Comparison of ENCODE assay signal across 16 mouse cellular contexts in genomic region chr2:72116698-72117097, GRCm38 (mm10).
DNase-seq lines count a peak whose midpoint lies in the region; ATAC-seq lines count a peak whose summit lies in the region.
"Had no signal": no experiment of that assay in that cellular context is flagged by ENCODE, and none has a peak within 500 bp of the region (broad histone marks: within the 10 kb centered on the region; RNA-seq: fewer than 3 reads in every experiment).

No protein-coding gene starts in this region.

- H3K4me2 ChIP-seq in heart, embryonic 11.5 days = no peak overlapping the region
- no peak overlapping the region for H3K4me2 ChIP-seq in kidney, embryonic 16.5 days (replicated peaks; ENCODE audit: low read depth, low read length)
- H3K4me2 ChIP-seq: embryonic facial prominence, embryonic 12.5 days; neural tube, embryonic 12.5 days had no signal

- no peaks in the 10 kb centered on the region for H3K36me3 ChIP-seq in heart, embryonic 11.5 days (ENCODE audit: control insufficient read depth, insufficient read depth, low read length)
- no peaks in the 10 kb centered on the region for H3K36me3 ChIP-seq in kidney, embryonic 16.5 days (ENCODE audit: insufficient read depth, low read length)
- H3K36me3 ChIP-seq: embryonic facial prominence, embryonic 12.5 days; neural tube, embryonic 12.5 days had no signal

- no peaks in the 10 kb centered on the region for H3K27me3 ChIP-seq in heart, embryonic 11.5 days (ENCODE audit: control insufficient read depth, insufficient read depth, low read length)
- no peaks in the 10 kb centered on the region for H3K27me3 ChIP-seq in kidney, embryonic 16.5 days (ENCODE audit: insufficient read depth, low read length)
- H3K27me3 ChIP-seq: embryonic facial prominence, embryonic 12.5 days; neural tube, embryonic 12.5 days had no signal

- no peaks in the 10 kb centered on the region for H3K9me3 ChIP-seq in heart, embryonic 11.5 days (replicated peaks; ENCODE audit: control insufficient read depth, low read length)
- no peaks in the 10 kb centered on the region for H3K9me3 ChIP-seq in kidney, embryonic 16.5 days (ENCODE audit: low read length)
- H3K9me3 ChIP-seq: embryonic facial prominence, embryonic 12.5 days; neural tube, embryonic 12.5 days had no signal

- H3K27ac ChIP-seq in heart, embryonic 11.5 days (ENCODE audit: low read depth, low read length) = peak overlapping the region; percentile 71; the same call in 1 of the 2 replicates
- peak overlapping the region; percentile 83 for H3K27ac ChIP-seq in kidney, embryonic 16.5 days (ENCODE audit: low read length)
- H3K27ac ChIP-seq: embryonic facial prominence, embryonic 12.5 days; neural tube, embryonic 12.5 days; stomach, postnatal 0 days had no signal

- H3K4me3 ChIP-seq in heart, embryonic 11.5 days (ENCODE audit: low read depth, low read length) = no peak overlapping the region
- no peak overlapping the region for H3K4me3 ChIP-seq in kidney, embryonic 16.5 days (ENCODE audit: low read length)
- H3K4me3 ChIP-seq: embryonic facial prominence, embryonic 12.5 days; neural tube, embryonic 12.5 days had no signal

- H3K9ac ChIP-seq in heart, embryonic 11.5 days (ENCODE audit: low read depth, low read length) = no peak overlapping the region
- 0 out of 2 replicates have a peak overlapping the region, but pooled peaks have one; percentile 16 for H3K9ac ChIP-seq in kidney, embryonic 16.5 days (replicated peaks; ENCODE audit: low read length)
- H3K9ac ChIP-seq: embryonic facial prominence, embryonic 12.5 days; forebrain, postnatal 0 days; liver, postnatal 0 days; neural tube, embryonic 12.5 days had no signal

- DNase-seq in heart, adult 9 months (ENCODE audit: low spot score in 2 of 2) = no peak
- no peak for DNase-seq in kidney, postnatal 4 days
- peak; percentile 35 for DNase-seq in cerebellum, adult 11 months
- DNase-seq in cerebellum, adult 9-10 months = peak; percentile 77
- no peak for DNase-seq in frontal cortex, adult 2 months (ENCODE audit: extremely low spot score in 1 of 2, low spot score in 1 of 2)
- DNase-seq: adrenal gland, postnatal 14 days; forebrain, postnatal 0 days; gastrocnemius, postnatal 25 days; heart, postnatal 4 days; liver had no signal

- WGBS in heart, embryonic 11.5 days (ENCODE audit: insufficient replicate concordance) = 64% methylated on average over 5 of the region's 5 CpGs
- WGBS in kidney, embryonic 16.5 days = 53% methylated on average over 5 of the region's 5 CpGs

- H3K4me1 ChIP-seq in heart, embryonic 11.5 days (ENCODE audit: control insufficient read depth, insufficient read depth, low read length) = peaks cover 17% of the 10 kb centered on the region
- H3K4me1 ChIP-seq in kidney, embryonic 16.5 days (ENCODE audit: insufficient read depth, low read length) = peaks cover 23% of the 10 kb centered on the region

- no peak for ATAC-seq in heart, embryonic 11.5 days (replicated peaks; ENCODE audit: insufficient number of reproducible peaks, low FRiP score, low TSS enrichment)
- no peak for ATAC-seq in kidney, embryonic 16.5 days (ENCODE audit: low FRiP score, low TSS enrichment)
- ATAC-seq: forebrain, postnatal 0 days; liver, postnatal 0 days had no signal

Comparison
In these comparisons a context has a peak if more than half of its experiments do, and no peak if none do; other contexts are left out.
1. DNase-seq: peak in cerebellum, adult 11 months (single experiment) and cerebellum, adult 9-10 months (single experiment); none in heart, adult 9 months (0 of 2), kidney, postnatal 4 days (0 of 2) and frontal cortex, adult 2 months (0 of 2).